Comparison of ENCODE assay signal across 8 mouse cellular contexts in the genomic region with DNA sequence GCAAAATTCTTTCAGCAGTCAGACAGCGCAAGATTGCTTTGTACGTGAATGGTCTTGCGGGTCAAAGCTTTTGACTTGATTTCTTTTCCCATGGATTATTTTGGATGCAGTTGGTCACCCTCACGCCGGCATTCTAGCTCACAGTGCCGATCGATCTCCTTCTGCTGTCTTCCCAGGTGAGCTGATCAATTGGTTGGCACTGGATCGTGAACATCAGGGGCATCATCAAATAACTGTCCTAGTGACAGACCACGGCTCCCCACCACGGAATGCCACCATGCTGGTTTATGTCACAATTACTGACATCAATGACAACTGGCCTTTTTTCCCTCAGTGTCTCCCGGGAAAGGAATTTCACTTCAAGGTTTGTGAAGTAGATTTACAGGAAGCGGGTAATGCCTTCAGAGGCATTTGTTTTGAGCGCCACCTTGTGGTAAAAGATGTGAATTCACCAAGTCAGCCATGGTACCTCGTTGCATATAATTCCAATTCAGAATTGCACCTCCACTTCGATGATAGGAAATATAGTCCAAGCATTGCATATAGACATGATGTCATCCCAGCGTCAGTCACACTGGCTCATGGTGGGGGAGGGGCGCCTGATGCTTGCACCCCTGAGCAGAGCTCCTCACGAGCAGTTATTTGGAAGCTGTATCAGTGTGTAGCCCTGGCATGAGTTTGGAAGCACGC.
DNase-seq lines count a peak whose midpoint lies in the region; ATAC-seq and TF ChIP-seq lines count a peak whose summit lies in the region.

No protein-coding gene starts in this region.

- H3K4me3 ChIP-seq in embryonic facial prominence, embryonic 10.5 days: no peak overlapping the region
- no peak overlapping the region for H3K4me3 ChIP-seq in limb, embryonic 10.5 days
- H3K4me3 ChIP-seq in midbrain, embryonic 15.5 days: peak overlapping the region; percentile 22
- H3K4me3 ChIP-seq in stomach, postnatal 0 days (ENCODE audit: low read depth, low read length): no peak overlapping the region

- no peaks in the 10 kb centered on the region for H3K9me3 ChIP-seq in embryonic facial prominence, embryonic 10.5 days
- H3K9me3 ChIP-seq in limb, embryonic 10.5 days (replicated peaks): no peaks in the 10 kb centered on the region
- H3K9me3 ChIP-seq in midbrain, embryonic 15.5 days: no peaks in the 10 kb centered on the region
- no peaks in the 10 kb centered on the region for H3K9me3 ChIP-seq in stomach, postnatal 0 days (ENCODE audit: control insufficient read depth, low read length)

- ATAC-seq in midbrain, embryonic 15.5 days (replicated peaks): peak; percentile 73
- peak; percentile 18; the same call in 1 of the 2 replicates for ATAC-seq in stomach, postnatal 0 days (ENCODE audit: low FRiP score, low TSS enrichment)

- peak; percentile 93 for TF ChIP-seq CTCF in stomach, postnatal 0 days (IDR thresholded peaks at IDR 0.05; ENCODE audit: low read depth)

- H3K27ac ChIP-seq in embryonic facial prominence, embryonic 10.5 days (replicated peaks): no peak overlapping the region
- H3K27ac ChIP-seq in limb, embryonic 10.5 days: no peak overlapping the region
- H3K27ac ChIP-seq in midbrain, embryonic 15.5 days: no peak overlapping the region
- no peak overlapping the region for H3K27ac ChIP-seq in stomach, postnatal 0 days (replicated peaks)

- peak overlapping the region; percentile 48 for H3K4me2 ChIP-seq in midbrain, embryonic 15.5 days
- no peak overlapping the region for H3K4me2 ChIP-seq in stomach, postnatal 0 days (replicated peaks; ENCODE audit: low read depth)

- peaks cover 3% of the 10 kb centered on the region; the same call in 1 of the 2 replicates for H3K4me1 ChIP-seq in embryonic facial prominence, embryonic 10.5 days
- H3K4me1 ChIP-seq in limb, embryonic 10.5 days: 0 out of 2 replicates have a peak, but pooled peaks cover 4% of the 10 kb centered on the region
- peaks cover 6% of the 10 kb centered on the region; the same call in 1 of the 2 replicates for H3K4me1 ChIP-seq in midbrain, embryonic 15.5 days
- H3K4me1 ChIP-seq in stomach, postnatal 0 days (replicated peaks; ENCODE audit: control insufficient read depth, insufficient read depth): no peaks in the 10 kb centered on the region

- DNase-seq in urinary bladder, postnatal 25 days (ENCODE audit: low spot score): peak; percentile 53
- DNase-seq in urinary bladder, adult 2 months (ENCODE audit: low spot score): no peak
- peak; percentile 66 for DNase-seq in embryonic facial prominence, embryonic 10.5 days (ENCODE audit: low spot score)
- peak; percentile 17 to 49 for DNase-seq in heart, adult 9 months (ENCODE audit: low spot score in 2 of 2)
- peak; percentile 20 to 57 for DNase-seq in kidney, adult 8-10 months
- DNase-seq in limb, embryonic 10.5 days (ENCODE audit: low spot score): peak; percentile 65
- DNase-seq in stomach, postnatal 0 days (ENCODE audit: low spot score): peak; percentile 45

- WGBS in embryonic facial prominence, embryonic 10.5 days: 44% methylated on average over 19 of the region's 19 CpGs
- WGBS in limb, embryonic 10.5 days: 40% methylated on average over 19 of the region's 19 CpGs
- WGBS in midbrain, embryonic 15.5 days: 35% methylated on average over 19 of the region's 19 CpGs
- 33% methylated on average over 19 of the region's 19 CpGs for WGBS in stomach, postnatal 0 days

- TF ChIP-seq EP300 in stomach, postnatal 0 days (optimal IDR thresholded peaks at IDR 0.05): no peak

- H3K27me3 ChIP-seq in embryonic facial prominence, embryonic 10.5 days (replicated peaks; ENCODE audit: low read depth, poor library complexity, severe bottlenecking): no peaks in the 10 kb centered on the region; the same call in 1 of the 2 replicates
- H3K27me3 ChIP-seq in limb, embryonic 10.5 days (ENCODE audit: low read depth, poor library complexity, severe bottlenecking): no peaks in the 10 kb centered on the region
- no peaks in the 10 kb centered on the region for H3K27me3 ChIP-seq in midbrain, embryonic 15.5 days (replicated peaks)
- no peaks in the 10 kb centered on the region for H3K27me3 ChIP-seq in stomach, postnatal 0 days (ENCODE audit: control insufficient read depth, insufficient read depth, low read length)

- H3K9ac ChIP-seq in midbrain, embryonic 15.5 days: peak overlapping the region; percentile 9; the same call in 1 of the 2 replicates
- H3K9ac ChIP-seq in stomach, postnatal 0 days (ENCODE audit: low read length): no peak overlapping the region

- no peaks in the 10 kb centered on the region for H3K36me3 ChIP-seq in embryonic facial prominence, embryonic 10.5 days (replicated peaks)
- no peaks in the 10 kb centered on the region for H3K36me3 ChIP-seq in limb, embryonic 10.5 days
- H3K36me3 ChIP-seq in midbrain, embryonic 15.5 days (replicated peaks): no peaks in the 10 kb centered on the region
- H3K36me3 ChIP-seq in stomach, postnatal 0 days (ENCODE audit: control insufficient read depth, insufficient read depth, low read length): no peaks in the 10 kb centered on the region
